Mouse (Mus musculus) inflammation-experienced regulatory T-cells, adult 16 weeks (primary cell): ENCODE measurements around the gene Myrfl. TPM values are rescaled to one million over a fixed set of nuclear protein-coding genes. Genes with fewer than 3 reads are reported as not detected.

Experiments used
- polyA plus RNA-seq: library from polyadenylated mRNA; unstranded; fragments of 100-300 nt; shearing (Covaris generic); gene quantifications from one replicate; pipeline ENCODE4 v1.2.1, GENCODE M21; 2017

Gene Myrfl
- not detected for polyA plus RNA-seq

GRCm38 (mm10) chr10:116896336-116897177 lies at the start of gene Myrfl:
Gene Myrfl (minus strand): TSS chr10:116896919.

Other genes starting within 250 kb of the Myrfl start
- 20.2 TPM for gene Rab3ip, start 53.9 kb upstream of the Myrfl start, polyA plus RNA-seq
- gene Gm10271, start 75.7 kb upstream of the Myrfl start, polyA plus RNA-seq, result not detected
- gene Best3, start 89.4 kb upstream of the Myrfl start, polyA plus RNA-seq, result not detected
- gene Lrrc10, start 148.4 kb upstream of the Myrfl start, polyA plus RNA-seq, result not detected
- 192 TPM for gene Cct2, start 166.9 kb upstream of the Myrfl start, polyA plus RNA-seq